Mouse (Mus musculus) bone marrow, adult 2 months (tissue): ENCODE data around the gene Lrrc28.

Experiments
- CTCF ChIP-seq: fragments of 200-500 bp; IDR thresholded peaks from 2 replicates; pipeline ENCODE4 v1.5.1; 2011; ENCODE audit warnings: low read length, control low read depth; ENCODE audit not compliant: control insufficient read depth, insufficient read depth
- POLR2A ChIP-seq: fragments of 200-500 bp; IDR thresholded peaks from 2 replicates; pipeline ENCODE4 v1.6.1; 2011; ENCODE audit warnings: low read depth, mild to moderate bottlenecking, control low read depth, low read length, borderline replicate concordance; ENCODE audit not compliant: control insufficient read depth

DNA sequence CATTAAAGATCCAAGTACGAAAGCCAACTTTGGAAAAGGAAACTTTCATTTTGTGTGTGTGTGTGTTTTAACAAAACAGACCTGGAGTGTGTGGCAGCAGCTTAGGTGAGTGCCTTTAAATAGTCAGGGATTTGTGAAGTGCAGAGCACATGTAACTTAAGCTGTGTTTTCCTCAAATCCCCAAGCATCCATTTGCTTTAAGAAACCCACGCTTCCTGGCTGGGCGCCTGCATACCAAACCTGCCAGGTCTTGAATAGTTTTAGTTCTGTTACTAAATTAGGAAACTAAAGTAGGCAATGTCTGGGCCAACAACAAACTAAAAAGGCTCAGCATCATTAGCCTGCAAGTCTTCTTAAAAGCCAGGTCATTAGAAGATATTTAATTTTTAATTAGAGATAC lies 47.0 kb downstream of the Lrrc28 start:
- TF ChIP-seq CTCF (no peak), POLR2A (no peak)
